Mouse (Mus musculus) embryonic facial prominence, embryonic 11.5 days (tissue): ENCODE results near the gene Pagr1a. TPM values are rescaled to one million over a fixed set of nuclear protein-coding genes. Genes with fewer than 3 reads are reported as not detected.

Experiments used
- ATAC-seq: fragments of 200-750 bp; cut with Nextera tagmentation; replicated peaks from 2 replicates; pipeline ENCODE4 v1.8.0; 2017; ENCODE audit warnings: low read depth; ENCODE audit not compliant: insufficient number of reproducible peaks, low FRiP score, low TSS enrichment
- DNase-seq: peaks from one replicate; pipeline ENCODE4 v3.0.0-alpha.2; 2015; ENCODE audit warnings: low spot score
- H3K27ac ChIP-seq: fragments of 300-500 bp; sonication (generic); replicated peaks from 2 replicates; pipeline ENCODE4 v1.5.1; 2014; ENCODE audit warnings: mild to moderate bottlenecking, low read depth, low read length, control low read depth
- H3K27me3 ChIP-seq: fragments of 300-500 bp; sonication (generic); 2 replicates; pipeline ENCODE4 v1.6.1; 2014; ENCODE audit warnings: mild to moderate bottlenecking, low read length, moderate library complexity, mixed read lengths; ENCODE audit not compliant: control insufficient read depth, insufficient read depth
- H3K36me3 ChIP-seq: fragments of 300-500 bp; sonication (generic); replicated peaks from 2 replicates; pipeline ENCODE4 v1.6.1; 2014; ENCODE audit warnings: low read depth, mild to moderate bottlenecking, low read length, moderate library complexity, mixed read lengths; ENCODE audit not compliant: control insufficient read depth, insufficient read depth
- H3K4me1 ChIP-seq: fragments of 300-500 bp; sonication (generic); 2 replicates; pipeline ENCODE4 v1.6.1; 2014; ENCODE audit warnings: low read length, mixed read lengths; ENCODE audit not compliant: control insufficient read depth, insufficient read depth
- H3K4me2 ChIP-seq: fragments of 300-500 bp; sonication (generic); 2 replicates; pipeline ENCODE4 v1.6.1; 2014; ENCODE audit warnings: low read depth, mild to moderate bottlenecking, control low read depth, low read length, moderate library complexity
- H3K4me3 ChIP-seq: fragments of 300-500 bp; sonication (generic); 2 replicates; pipeline ENCODE4 v1.5.1; 2014; ENCODE audit warnings: low read depth, low read length, control low read depth
- H3K9ac ChIP-seq: fragments of 300-500 bp; sonication (generic); replicated peaks from 2 replicates; pipeline ENCODE4 v1.6.1; 2014; ENCODE audit warnings: mild to moderate bottlenecking, control low read depth, low read length
- H3K9me3 ChIP-seq: fragments of 300-500 bp; sonication (generic); replicated peaks from 2 replicates; pipeline ENCODE4 v1.6.1; 2016; ENCODE audit warnings: mild to moderate bottlenecking, low read length, inconsistent platforms, mixed read lengths; ENCODE audit not compliant: control insufficient read depth
- WGBS: fragments of 180-500 bp; shearing (Covaris S2); extraction: QIAGEN DNeasy Blood & Tissue Kit; methylation state at CpG from one replicate; pipeline ENCODE4 v1.1.7; 2014; 5-methylcytosine and 5-hydroxymethylcytosine counted together
- polyA plus RNA-seq: library from polyadenylated mRNA; unstranded; fragments of >200 nt; fragmentation: Nextera tagmentation; extraction: Ambion mirVana; gene quantifications from 2 replicates; pipeline ENCODE4 v1.2.1, GENCODE M21; 2014

Gene Pagr1a
- polyA plus RNA-seq, 1 experiment from 2014 or later, result 75.3 TPM

DNA sequence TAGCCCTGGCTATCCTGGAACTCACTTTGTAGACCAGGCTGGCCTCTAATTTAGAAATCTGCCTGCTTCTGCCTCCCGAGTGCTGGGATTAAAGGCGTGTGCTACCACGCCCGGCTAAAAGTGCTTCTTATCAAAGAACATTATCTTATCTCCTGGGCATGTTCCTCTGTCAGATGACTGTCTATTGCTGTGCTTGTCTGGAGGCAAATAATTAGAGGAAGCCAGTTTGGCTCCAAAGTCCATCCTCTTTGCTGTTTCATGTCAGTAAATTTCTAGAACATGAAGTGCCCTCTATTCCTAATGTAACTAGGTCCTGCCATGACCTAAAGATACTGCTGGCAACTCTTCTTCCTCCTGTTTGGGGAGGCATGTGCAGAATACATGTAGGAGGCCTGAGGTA, 35.1 kb downstream of the Pagr1a start:
- Histone ChIP-seq H3K9ac (no peak overlapping the region), H3K27me3 (no peaks in the 10 kb centered on the region), H3K27ac (no peak overlapping the region), H3K36me3 (peaks cover 5% of the 10 kb centered on the region), H3K4me2 (no peak overlapping the region), H3K4me3 (no peak overlapping the region), H3K9me3 (no peaks in the 10 kb centered on the region), H3K4me1 (no peaks in the 10 kb centered on the region)
- ATAC-seq (no peak), DNase-seq (no peak)
- WGBS, result 89% methylated on average over 4 of the region's 4 CpGs

DNA sequence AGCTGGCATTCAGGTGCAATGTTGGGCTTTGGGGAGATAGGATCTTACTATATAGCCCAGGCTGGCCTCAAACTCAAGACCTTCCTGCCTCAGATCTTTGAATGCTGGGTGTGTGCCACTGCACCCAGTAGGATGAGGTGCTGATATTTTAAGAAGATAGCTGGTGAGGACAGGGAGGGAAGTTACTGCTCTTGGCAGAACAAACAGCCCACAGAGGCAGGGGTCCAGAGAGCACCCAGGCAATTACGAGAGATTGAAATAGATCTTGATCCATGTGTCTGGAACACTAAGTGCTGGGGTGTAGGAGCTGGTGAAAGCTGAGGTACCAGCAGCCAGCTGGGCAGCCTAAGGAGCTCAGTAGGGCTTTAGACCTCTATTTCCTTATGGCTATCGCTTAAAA, 35.6 kb downstream of the Pagr1a start:
- H3K4me3 ChIP-seq, result no peak overlapping the region
- no peak overlapping the region for H3K4me2 ChIP-seq
- no peaks in the 10 kb centered on the region for H3K4me1 ChIP-seq
- H3K9ac ChIP-seq, result no peak overlapping the region
- H3K9me3 ChIP-seq, result no peaks in the 10 kb centered on the region
- 96% methylated on average over 2 of the region's 2 CpGs for WGBS
- no peaks in the 10 kb centered on the region for H3K27me3 ChIP-seq
- H3K36me3 ChIP-seq, result peaks cover 5% of the 10 kb centered on the region
- ATAC-seq, result no peak
- DNase-seq, result no peak
- H3K27ac ChIP-seq, result no peak overlapping the region

DNA sequence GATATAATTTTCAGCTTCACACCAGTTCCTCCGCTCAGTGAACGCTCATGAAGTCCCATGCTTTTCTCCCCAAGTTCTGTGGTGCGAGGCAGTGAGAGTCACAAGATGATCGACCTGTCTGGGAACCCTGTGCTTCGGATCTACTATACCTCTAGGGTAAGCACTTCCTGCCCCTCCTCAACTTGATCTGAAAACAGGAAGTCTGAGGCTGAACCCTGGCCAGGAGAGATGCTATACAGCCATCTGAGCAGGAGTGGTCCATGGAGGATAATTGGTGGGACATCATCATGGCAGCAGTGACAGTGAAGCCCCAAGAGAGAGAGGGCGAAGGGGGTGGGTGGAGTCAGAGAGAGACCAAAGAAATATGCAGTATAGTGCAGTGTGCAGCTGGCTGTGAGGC, 38.3 kb downstream of the Pagr1a start:
- Histone ChIP-seq H3K9me3 (no peaks in the 10 kb centered on the region), H3K27ac (no peak overlapping the region), H3K4me2 (no peak overlapping the region), H3K4me3 (no peak overlapping the region), H3K27me3 (no peaks in the 10 kb centered on the region), H3K4me1 (no peaks in the 10 kb centered on the region), H3K9ac (no peak overlapping the region), H3K36me3 (peaks cover 5% of the 10 kb centered on the region)
- ATAC-seq (no peak), DNase-seq (no peak)
- 88% methylated on average over 6 of the region's 6 CpGs for WGBS

DNA sequence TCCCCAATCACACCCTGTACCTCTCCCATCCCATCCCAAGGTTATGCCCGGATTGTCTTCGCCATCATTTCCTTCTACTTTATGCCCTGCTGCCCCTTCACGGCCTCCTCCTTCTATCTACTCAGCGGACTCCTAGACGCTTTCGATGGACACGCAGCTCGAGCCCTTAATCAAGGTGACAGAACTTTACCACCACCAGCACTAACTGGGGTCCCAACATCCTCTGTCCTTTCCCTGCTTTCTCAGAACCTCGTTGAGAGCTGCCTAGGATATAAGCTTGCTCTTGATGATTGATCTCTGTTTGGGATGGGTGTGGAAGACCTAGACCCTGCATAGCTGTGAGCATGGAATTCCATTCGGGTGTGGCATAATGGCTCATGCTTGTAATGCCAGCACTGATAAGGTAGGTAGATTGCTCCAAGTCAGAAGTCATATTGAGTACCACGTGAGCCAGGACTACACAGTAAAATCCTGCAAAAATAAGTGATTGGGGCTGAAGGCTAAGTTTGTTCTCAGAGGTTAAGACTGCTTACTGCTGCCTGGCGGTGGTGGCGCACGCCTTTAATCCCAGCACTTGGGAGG, 40.2 kb downstream of the Pagr1a start:
- no peak overlapping the region for H3K27ac ChIP-seq
- no peak for DNase-seq
- H3K4me1 ChIP-seq, result no peaks in the 10 kb centered on the region
- H3K27me3 ChIP-seq, result no peaks in the 10 kb centered on the region
- peak overlapping the region; percentile 65 for H3K4me2 ChIP-seq
- H3K9ac ChIP-seq, result peak overlapping the region; percentile 93
- no peak for ATAC-seq
- H3K4me3 ChIP-seq, result peak overlapping the region; percentile 89
- H3K9me3 ChIP-seq, result no peaks in the 10 kb centered on the region
- WGBS, result 27% methylated on average over 14 of the region's 14 CpGs
- peaks cover 5% of the 10 kb centered on the region for H3K36me3 ChIP-seq

DNA sequence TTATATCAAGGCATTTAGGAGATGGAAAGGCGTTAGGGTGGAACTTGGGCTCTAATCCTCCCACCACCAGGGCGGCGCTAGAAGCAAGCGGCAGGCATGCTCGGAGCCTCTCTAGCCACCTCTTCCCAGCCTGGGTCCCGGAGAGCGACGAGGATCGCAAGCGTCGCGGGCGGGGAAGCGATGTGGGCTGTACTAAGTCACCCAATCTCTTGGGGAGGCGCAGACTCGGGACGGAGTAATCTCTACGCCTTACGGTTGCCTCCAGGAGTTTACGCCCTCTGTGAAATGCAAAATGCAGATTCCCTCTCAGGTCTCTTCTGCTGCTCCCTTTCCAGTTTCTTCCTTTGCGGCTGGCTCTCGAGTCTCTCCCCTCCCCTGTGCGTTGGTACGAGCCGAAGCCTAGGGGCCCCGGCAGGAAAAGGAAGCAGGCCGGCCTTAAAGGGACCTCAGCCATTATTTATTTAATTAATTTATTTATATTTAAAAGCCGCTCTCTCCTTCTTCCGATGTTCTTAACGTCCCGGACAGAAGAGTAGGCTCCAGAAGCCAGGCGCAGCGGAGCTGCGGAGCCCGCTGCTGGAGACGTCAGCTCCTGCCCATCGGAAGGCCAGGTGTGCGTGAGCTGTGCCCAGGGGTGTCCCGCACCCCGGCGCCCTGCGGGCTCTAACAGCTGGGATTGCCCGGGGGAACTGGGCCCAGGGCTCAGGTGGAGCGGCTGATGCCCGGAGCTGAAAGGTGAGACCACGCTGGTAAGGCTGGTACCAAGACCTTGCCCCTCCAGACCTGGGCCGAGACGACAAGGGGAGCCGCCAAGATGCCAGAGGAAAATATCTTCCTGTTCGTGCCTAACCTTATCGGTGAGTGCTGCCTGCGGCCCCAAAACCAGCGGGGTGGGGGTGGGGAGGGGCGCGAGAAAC, 40.9 kb downstream of the Pagr1a start, which contains the start of gene Cdiptos:
TSS of gene Cdiptos (minus strand) at position 149 of the 917 bp plus-strand sequence.
- under 1% methylated on average over 55 of the region's 55 CpGs for WGBS
- H3K4me2 ChIP-seq, result peak within 1 kb of the TSS; percentile 65
- DNase-seq, result peak; percentile 98
- peak within 1 kb of the TSS; percentile 82 for H3K27ac ChIP-seq
- peak within 1 kb of the TSS; percentile 93 for H3K9ac ChIP-seq
- H3K4me1 ChIP-seq, result no peaks in the 10 kb centered on the region
- ATAC-seq, result peak; percentile 92
- no peaks in the 10 kb centered on the region for H3K27me3 ChIP-seq
- H3K4me3 ChIP-seq, result peak within 1 kb of the TSS; percentile 89
- H3K9me3 ChIP-seq, result no peaks in the 10 kb centered on the region
- H3K36me3 ChIP-seq, result peaks cover 5% of the 10 kb centered on the region

DNA sequence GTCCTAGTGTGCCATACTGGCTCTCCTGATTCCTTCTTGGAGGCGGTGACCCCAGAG, 41.4 kb downstream of the Pagr1a start, which contains the start of gene Cdipt:
TSS of gene Cdipt (plus strand) at position 22 of the 57 bp plus-strand sequence.
- Histone ChIP-seq H3K9me3 (no peaks in the 10 kb centered on the region), H3K36me3 (peaks cover 5% of the 10 kb centered on the region)

DNA sequence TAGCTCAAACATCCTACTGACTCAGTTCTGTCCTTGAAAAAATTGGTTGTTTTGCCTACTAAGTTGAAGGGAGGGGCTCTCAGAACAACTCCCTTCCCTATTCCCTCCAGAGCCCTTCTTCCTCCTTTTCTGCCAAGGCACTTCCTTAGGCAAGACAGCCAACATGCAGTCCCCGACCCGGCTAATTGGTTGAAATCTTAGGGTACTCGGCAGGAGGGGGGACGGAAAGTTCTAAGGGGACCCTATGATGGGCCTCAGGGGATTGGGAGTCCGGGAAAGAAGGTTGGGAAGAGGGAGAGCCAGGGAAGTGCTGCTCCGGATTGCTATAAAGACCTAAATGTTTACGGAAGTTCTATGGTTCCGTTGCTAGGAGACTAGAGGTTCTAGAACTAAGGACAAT, 41.7 kb downstream of the Pagr1a start:
- WGBS, result 15% methylated on average over 8 of the region's 8 CpGs
- Histone ChIP-seq H3K27me3 (no peaks in the 10 kb centered on the region), H3K4me1 (no peaks in the 10 kb centered on the region), H3K9ac (peak overlapping the region; percentile 25; the same call in 1 of the 2 replicates), H3K36me3 (peaks cover 5% of the 10 kb centered on the region), H3K27ac (no peak overlapping the region), H3K4me2 (peak overlapping the region; percentile 16), H3K9me3 (no peaks in the 10 kb centered on the region), H3K4me3 (peak overlapping the region; percentile 11)
- no peak for DNase-seq
- ATAC-seq, result no peak

More for the DNA sequence above, 41.4 kb downstream of the Pagr1a start, which contains the start of gene Cdipt:
- Histone ChIP-seq H3K4me1 (no peaks in the 10 kb centered on the region), H3K27me3 (no peaks in the 10 kb centered on the region), H3K4me3 (peak within 1 kb of the TSS; percentile 89), H3K4me2 (peak within 1 kb of the TSS; percentile 65), H3K27ac (peak within 1 kb of the TSS; percentile 82), H3K9ac (peak within 1 kb of the TSS; percentile 93)
- ATAC-seq (no peak), DNase-seq (no peak)
- WGBS, result 7% methylated on average over 1 of the region's 1 CpGs

DNA sequence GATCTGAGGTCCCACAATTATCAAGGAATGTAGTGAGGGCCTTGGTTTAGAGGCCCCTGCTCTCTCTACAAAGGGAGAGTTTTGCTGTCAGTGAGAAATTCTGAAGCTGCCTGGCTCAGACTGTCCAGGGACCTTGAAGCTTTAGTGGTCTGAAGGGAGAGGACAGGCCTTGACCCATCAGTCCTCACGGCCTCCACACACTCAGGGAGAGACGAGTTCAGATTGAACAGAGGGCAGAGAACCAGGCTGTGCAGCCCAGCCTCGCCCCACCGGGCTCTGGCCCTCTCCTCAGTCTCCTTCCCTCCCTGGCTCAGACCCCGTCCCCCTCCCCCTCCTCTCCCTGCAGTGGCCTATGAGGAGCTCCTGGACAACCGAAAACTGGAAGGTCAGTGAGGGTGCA, 49.8 kb downstream of the Pagr1a start:
- Histone ChIP-seq H3K4me3 (no peak overlapping the region), H3K4me2 (no peak overlapping the region), H3K9me3 (no peaks in the 10 kb centered on the region), H3K36me3 (no peaks in the 10 kb centered on the region), H3K27me3 (peaks cover 7% of the 10 kb centered on the region; the same call in 1 of the 2 replicates), H3K4me1 (no peaks in the 10 kb centered on the region), H3K27ac (no peak overlapping the region), H3K9ac (no peak overlapping the region)
- DNase-seq, result no peak
- WGBS, result 56% methylated on average over 6 of the region's 6 CpGs
- ATAC-seq, result no peak
